Mouse (Mus musculus) cerebellum, adult 2 months (tissue): ENCODE measurements around the gene Exoc3l.

Experiments used
- CTCF ChIP-seq: fragments of 200-500 bp; IDR thresholded peaks from 2 replicates; pipeline ENCODE4 v1.5.1; 2011; ENCODE audit warnings: low read depth, mild to moderate bottlenecking, control low read depth, low read length, moderate library complexity, borderline replicate concordance; ENCODE audit not compliant: insufficient read depth
- POLR2A ChIP-seq: fragments of 200-500 bp; IDR thresholded peaks from 2 replicates; pipeline ENCODE4 v1.6.1; 2011; ENCODE audit warnings: low read length, control low read depth, borderline replicate concordance; ENCODE audit not compliant: insufficient read depth

DNA sequence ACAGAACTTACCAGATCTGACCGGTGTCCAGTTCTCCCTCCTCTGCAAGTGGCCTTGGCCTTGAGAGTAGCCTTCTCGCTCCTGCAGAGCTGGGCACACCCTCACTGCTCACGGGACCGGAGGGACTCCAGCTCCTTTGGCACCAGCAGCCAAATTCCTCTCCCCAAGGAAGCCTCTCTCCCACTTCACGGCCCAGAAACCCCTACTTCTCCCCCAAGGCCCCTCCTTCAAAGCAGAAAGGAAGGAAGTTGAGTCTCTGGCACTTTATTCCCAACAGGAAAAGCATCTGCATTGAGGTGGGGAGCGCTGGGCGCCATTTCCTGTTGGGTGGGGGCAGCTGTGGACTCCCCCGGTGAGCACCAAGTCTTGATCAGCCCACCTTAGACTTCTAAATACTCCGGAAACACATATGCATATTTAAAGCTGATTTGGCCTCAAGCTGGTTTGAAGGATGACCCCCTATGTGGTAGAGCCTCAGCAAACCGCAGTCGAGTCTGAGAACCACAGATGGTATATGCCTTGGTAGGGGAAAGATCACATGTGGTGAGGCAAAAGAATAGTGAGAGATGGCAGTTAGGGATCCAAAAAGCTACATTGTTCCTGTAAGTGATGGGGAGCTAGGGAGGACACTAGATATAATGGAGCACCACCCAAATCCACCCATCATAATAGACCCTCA is at the start of gene Exoc3l:
- TF ChIP-seq CTCF (no peak), POLR2A (no peak)
